Mouse (Mus musculus) bone marrow, adult 2 months (tissue): ENCODE data around the gene Alkbh2.

Source experiments
- CTCF ChIP-seq: fragments of 200-500 bp; IDR thresholded peaks from 2 replicates; pipeline ENCODE4 v1.5.1; 2011; ENCODE audit warnings: low read length, control low read depth; ENCODE audit not compliant: control insufficient read depth, insufficient read depth
- POLR2A ChIP-seq: fragments of 200-500 bp; IDR thresholded peaks from 2 replicates; pipeline ENCODE4 v1.6.1; 2011; ENCODE audit warnings: low read depth, mild to moderate bottlenecking, control low read depth, low read length, borderline replicate concordance; ENCODE audit not compliant: control insufficient read depth

GRCm38 (mm10) chr5:114091057-114091807, 36.8 kb downstream of the Alkbh2 start, which contains the start of gene Svop:
- TF ChIP-seq CTCF (no peak), POLR2A (no peak)
